Mouse (Mus musculus) heart, postnatal 0 days (tissue): ENCODE data around the gene Sult4a1. TPM values are rescaled to one million over a fixed set of nuclear protein-coding genes. Genes with fewer than 3 reads are reported as not detected.

Source experiments
- ATAC-seq: fragments of 200-750 bp; cut with Nextera tagmentation; 2 replicates; pipeline ENCODE4 v1.8.0; 2017; ENCODE audit warnings: low read depth, moderate number of reproducible peaks, moderate library complexity; ENCODE audit not compliant: insufficient read depth
- DNase-seq: peaks from one replicate; pipeline ENCODE4 v3.0.0-alpha.2; 2016; ENCODE audit warnings: low spot score
- H3K27ac ChIP-seq: fragments of 300-500 bp; sonication (generic); 2 replicates; pipeline ENCODE4 v1.5.1; 2014; ENCODE audit warnings: low read depth, mild to moderate bottlenecking
- H3K27me3 ChIP-seq: fragments of 300-500 bp; sonication (generic); 2 replicates; pipeline ENCODE4 v1.6.1; 2014; ENCODE audit warnings: low read length, mixed read lengths; ENCODE audit not compliant: control insufficient read depth, insufficient read depth
- H3K36me3 ChIP-seq: fragments of 300-500 bp; sonication (generic); replicated peaks from 2 replicates; pipeline ENCODE4 v1.6.1; 2014; ENCODE audit warnings: low read length, mixed read lengths; ENCODE audit not compliant: control insufficient read depth, insufficient read depth
- H3K4me1 ChIP-seq: fragments of 300-500 bp; sonication (generic); 2 replicates; pipeline ENCODE4 v1.6.1; 2014; ENCODE audit warnings: antibody characterized with exemption; ENCODE audit not compliant: control insufficient read depth, insufficient read depth
- H3K4me2 ChIP-seq: fragments of 300-500 bp; sonication (generic); 2 replicates; pipeline ENCODE4 v1.6.1; 2014; ENCODE audit warnings: low read depth, mild to moderate bottlenecking, low read length, moderate library complexity
- H3K4me3 ChIP-seq: fragments of 300-500 bp; sonication (generic); 2 replicates; pipeline ENCODE4 v1.5.1; 2014; ENCODE audit warnings: low read depth, low read length
- H3K9ac ChIP-seq: fragments of 300-500 bp; sonication (generic); replicated peaks from 2 replicates; pipeline ENCODE4 v1.6.1; 2014; ENCODE audit warnings: low read depth, low read length, mixed read lengths
- H3K9me3 ChIP-seq: fragments of 300-500 bp; sonication (generic); replicated peaks from 2 replicates; pipeline ENCODE4 v1.6.1; 2016; ENCODE audit warnings: low read length; ENCODE audit not compliant: control insufficient read depth
- CTCF ChIP-seq: IDR thresholded peaks from 2 replicates; pipeline ENCODE4 v1.5.1; 2016; ENCODE audit warnings: antibody characterized with exemption, control low read depth, low read depth
- EP300 ChIP-seq: IDR thresholded peaks from 2 replicates; pipeline ENCODE4 v1.6.1; 2016; ENCODE audit warnings: antibody characterized with exemption, low read depth
- WGBS: fragments of 180-500 bp; shearing (Covaris S2); extraction: QIAGEN DNeasy Blood & Tissue Kit; methylation state at CpG from one replicate; pipeline ENCODE4 v1.1.7; 2014; 5-methylcytosine and 5-hydroxymethylcytosine counted together
- polyA plus RNA-seq: library from polyadenylated mRNA; unstranded; fragments of >200 nt; fragmentation: Nextera tagmentation; extraction: Ambion mirVana; gene quantifications from 2 replicates; pipeline ENCODE4 v1.2.1, GENCODE M21; 2015
- total RNA-seq: library from RNA; depleted of rRNA; stranded (reverse); fragments of >200 nt; gene quantifications from 2 replicates; pipeline ENCODE4 v1.2.3, GENCODE M21; 2014; ENCODE audit warnings: low replicate concordance

The Sult4a1 gene
- total and polyA plus RNA-seq, 2 experiments from 2014 or later: 0.18 to 0.46 TPM

- Histone ChIP-seq H3K9ac (no peak overlapping the region), H3K4me1 (no peaks in the 10 kb centered on the region), H3K9me3 (0 out of 2 replicates have a peak, but pooled peaks cover 4% of the 10 kb centered on the region), H3K36me3 (no peaks in the 10 kb centered on the region), H3K27ac (no peak overlapping the region), H3K4me3 (no peak overlapping the region), H3K27me3 (peaks cover 81% of the 10 kb centered on the region), H3K4me2 (no peak overlapping the region)
- no peak for TF ChIP-seq CTCF
- TF ChIP-seq EP300: no peak
- ATAC-seq (no peak), DNase-seq (no peak)
- WGBS: 3% methylated on average over 13 of the region's 13 CpGs
Observed at GRCm38 (mm10) chr15:84070116-84070676, 35.4 kb downstream of the Sult4a1 start.

- DNase-seq: no peak
- no peak for TF ChIP-seq CTCF
- TF ChIP-seq EP300: no peak
- Histone ChIP-seq H3K9me3 (0 out of 2 replicates have a peak, but pooled peaks cover 4% of the 10 kb centered on the region), H3K9ac (no peak overlapping the region), H3K36me3 (no peaks in the 10 kb centered on the region), H3K4me2 (no peak overlapping the region), H3K4me3 (no peak overlapping the region), H3K4me1 (no peaks in the 10 kb centered on the region), H3K27me3 (peaks cover 80% of the 10 kb centered on the region), H3K27ac (no peak overlapping the region)
- 10% methylated on average over 16 of the region's 16 CpGs for WGBS
- no peak for ATAC-seq
Observed at GRCm38 (mm10) chr15:84069455-84070050, 36.0 kb downstream of the Sult4a1 start.

- no peak overlapping the region for H3K4me3 ChIP-seq
- no peaks in the 10 kb centered on the region for H3K36me3 ChIP-seq
- no peak overlapping the region for H3K4me2 ChIP-seq
- no peak overlapping the region for H3K9ac ChIP-seq
- WGBS: 66% methylated on average over 4 of the region's 4 CpGs
- no peak for DNase-seq
- 0 out of 2 replicates have a peak, but pooled peaks cover 4% of the 10 kb centered on the region for H3K9me3 ChIP-seq
- H3K27me3 ChIP-seq: peaks cover 57% of the 10 kb centered on the region
- H3K27ac ChIP-seq: no peak overlapping the region
- H3K4me1 ChIP-seq: no peaks in the 10 kb centered on the region
- ATAC-seq: no peak
- no peak for TF ChIP-seq CTCF
- no peak for TF ChIP-seq EP300
Observed at GRCm38 (mm10) chr15:84065701-84066100, 39.9 kb downstream of the Sult4a1 start.

DNA sequence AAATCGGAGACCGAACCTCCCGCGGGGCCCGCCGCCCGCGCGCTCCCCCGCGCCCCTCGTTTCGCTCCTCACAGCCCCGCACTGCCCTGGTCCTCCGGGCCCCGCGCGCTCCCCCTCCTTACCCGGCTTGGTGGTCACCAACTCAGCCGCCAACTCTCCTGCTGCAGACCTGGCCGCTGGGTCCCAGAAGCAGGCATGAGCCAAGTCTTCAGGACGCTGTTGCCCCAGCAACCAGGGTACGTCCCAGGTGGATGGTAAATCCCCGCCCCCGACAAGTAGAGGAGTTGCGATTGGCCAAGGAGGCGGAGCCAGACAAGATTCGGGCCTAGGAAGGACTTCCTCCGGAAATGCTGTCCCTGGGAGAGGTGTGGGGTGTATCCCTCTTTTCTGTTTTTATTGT is 40.4 kb downstream of the Sult4a1 start, which contains the start of gene Efcab6:
Efcab6 (minus strand) TSS at position 240 of the 400 bp plus-strand sequence.
- peaks cover 52% of the 10 kb centered on the region for H3K27me3 ChIP-seq
- no peak within 1 kb of the TSS for H3K9ac ChIP-seq
- DNase-seq: no peak
- no peaks in the 10 kb centered on the region for H3K36me3 ChIP-seq
- H3K27ac ChIP-seq: no peak within 1 kb of the TSS
- H3K4me2 ChIP-seq: no peak within 1 kb of the TSS
- H3K9me3 ChIP-seq: 0 out of 2 replicates have a peak, but pooled peaks cover 4% of the 10 kb centered on the region
- H3K4me1 ChIP-seq: no peaks in the 10 kb centered on the region
- H3K4me3 ChIP-seq: no peak within 1 kb of the TSS
- 3% methylated on average over 28 of the region's 29 CpGs for WGBS
- no peak for ATAC-seq
- TF ChIP-seq EP300 (no peak), CTCF (no peak)

DNA sequence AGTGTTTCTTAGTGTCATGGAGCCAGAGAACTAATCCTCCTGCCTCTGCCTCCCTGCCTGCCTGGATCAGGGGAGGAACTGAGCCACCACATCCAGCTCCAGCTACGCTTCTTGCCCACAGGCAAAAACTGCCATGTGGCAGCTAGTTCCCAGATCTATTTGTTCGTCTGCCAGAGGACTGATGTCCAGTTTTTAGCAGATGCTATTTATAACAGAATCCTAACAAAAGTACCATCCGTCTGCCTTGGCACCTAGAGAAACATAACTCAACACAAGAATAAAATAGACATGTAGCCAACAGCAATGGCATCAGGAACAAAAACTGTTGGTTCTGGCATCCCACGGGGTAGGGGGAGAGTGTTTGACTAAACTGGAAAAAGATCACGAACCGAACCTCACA is 46.7 kb downstream of the Sult4a1 start:
- H3K4me2 ChIP-seq: no peak overlapping the region
- no peak overlapping the region for H3K9ac ChIP-seq
- H3K27me3 ChIP-seq: peaks cover 11% of the 10 kb centered on the region; the same call in 1 of the 2 replicates
- H3K4me3 ChIP-seq: no peak overlapping the region
- H3K36me3 ChIP-seq: no peaks in the 10 kb centered on the region
- H3K27ac ChIP-seq: no peak overlapping the region
- DNase-seq: no peak
- WGBS: 65% methylated on average over 6 of the region's 6 CpGs
- no peaks in the 10 kb centered on the region for H3K4me1 ChIP-seq
- H3K9me3 ChIP-seq: no peaks in the 10 kb centered on the region
- no peak for ATAC-seq
- no peak for TF ChIP-seq EP300
- TF ChIP-seq CTCF: no peak
